Mouse (Mus musculus): ENCODE measurements around the gene Ick. TPM values are rescaled to one million over a fixed set of nuclear protein-coding genes. Genes with fewer than 3 reads are reported as not detected.

Gene Ick
- total RNA-seq (2023) = 1 to 10 TPM; 8.7 to 8.9 TPM

DNA sequence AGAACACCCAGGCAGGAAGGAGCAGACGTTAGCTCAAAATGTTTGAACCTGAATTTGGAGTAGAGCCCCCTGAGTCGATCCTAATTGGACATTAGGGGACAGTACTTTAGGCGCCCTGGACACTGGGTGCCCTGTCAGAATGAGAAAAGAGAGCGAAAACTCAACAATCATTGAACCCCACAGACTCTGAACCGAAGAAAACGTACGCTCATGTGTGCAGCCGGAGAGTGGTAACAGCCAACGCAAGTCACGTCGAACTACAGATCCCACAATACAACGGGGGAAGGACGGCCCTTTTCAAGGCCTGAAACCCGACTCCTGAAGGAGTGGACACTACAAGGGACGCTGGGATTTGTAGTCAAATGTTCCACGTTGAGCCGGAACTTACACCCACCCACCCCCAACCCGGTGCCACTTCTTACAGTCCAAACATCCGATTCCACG, at the start of gene Ick, which contains the start of gene Fbxo9:
TSS of gene Ick (plus strand) at position 397 of the 444 bp plus-strand sequence.
TSS of gene Fbxo9 (minus strand) at position 270 of the 444 bp plus-strand sequence.

DNA sequence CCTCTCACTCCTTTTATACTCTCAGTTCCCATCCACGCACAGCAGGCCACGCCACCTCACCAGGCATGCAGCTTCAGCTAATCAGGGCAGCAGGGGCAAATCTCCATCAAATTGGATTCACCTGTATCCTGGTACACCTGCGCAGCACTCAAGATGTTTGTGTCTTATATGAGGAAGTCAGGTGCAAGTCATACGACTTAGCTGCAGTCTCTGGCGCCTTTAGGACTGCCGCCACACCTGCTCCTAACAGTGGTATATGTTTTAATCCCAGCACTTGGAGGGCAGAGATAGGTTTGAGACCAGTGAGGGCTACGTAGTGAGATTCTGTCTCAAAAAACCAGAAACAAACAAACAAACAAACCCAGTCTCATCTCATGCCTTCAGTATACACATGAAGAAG, 73.5 kb downstream of the Ick start, which contains the start of gene Gsta4:
TSS of gene Gsta4 (plus strand) at position 301 of the 400 bp plus-strand sequence.

Other genes starting within 250 kb of the Ick start
- 100 to 1,000 TPM; 127 to 135 TPM for gene Elovl5, start 191.8 kb upstream of the Ick start, total RNA-seq (2023)
- not detected for gene Gcm1, start 57.3 kb upstream of the Ick start, total RNA-seq (2023)
- gene Fbxo9, start 127 bp upstream of the Ick start, total RNA-seq (2023) = 10 to 100 TPM; 48.0 to 62.1 TPM
- 1 to 10 TPM; 1.2 to 1.4 TPM for gene Gsta4, start 73.6 kb downstream of the Ick start, total RNA-seq (2023)
- gene Gsta1, start 121.5 kb downstream of the Ick start, total RNA-seq (2023) = not detected
- gene Gm3776, start 147.9 kb downstream of the Ick start, total RNA-seq (2023) = not detected
- not detected for gene Gm10639, start 180.7 kb downstream of the Ick start, total RNA-seq (2023)
- not detected for gene Omt2a, start 205.6 kb downstream of the Ick start, total RNA-seq (2023)
- gene Omt2b, start 218.4 kb downstream of the Ick start, total RNA-seq (2023) = not detected
- gene Gsta2, start 246.6 kb downstream of the Ick start, total RNA-seq (2023) = not detected